Mouse (Mus musculus): Measurements from ENCODE around the gene Bglap3. TPM values are rescaled to one million over a fixed set of nuclear protein-coding genes. Genes with fewer than 3 reads are reported as not detected.
"Not testable (repeated sequence)": the region's sequence is repeated elsewhere in the genome, so short reads cannot be mapped to it uniquely, and the experiment has no call there.

Gene Bglap3
- total RNA-seq, 2 experiments from 2014 or later: not detected

GRCm38 (mm10) chr3:88376644-88377043 is 4.1 kb upstream of the Bglap3 start:
- not testable (repeated sequence) for DNase-seq

- DNase-seq: not testable (repeated sequence)
Observed at GRCm38 (mm10) chr3:88375750-88376626, 3.4 kb upstream of the Bglap3 start.

GRCm38 (mm10) chr3:88368511-88368910 is 4.0 kb downstream of the Bglap3 start:
- DNase-seq: peak; percentile 40

GRCm38 (mm10) chr3:88367517-88367916 is 5.0 kb downstream of the Bglap3 start:
- not testable (repeated sequence) for DNase-seq

GRCm38 (mm10) chr3:88366830-88367428 is 5.6 kb downstream of the Bglap3 start:
- DNase-seq: not testable (repeated sequence)

GRCm38 (mm10) chr3:88365705-88366361 is 6.7 kb downstream of the Bglap3 start:
- no peak for DNase-seq

- DNase-seq: peak; percentile 84
Observed at GRCm38 (mm10) chr3:88364337-88364736, 8.2 kb downstream of the Bglap3 start, which contains the start of gene Paqr6. TSS of gene Paqr6 (plus strand) at chr3:88364584.

GRCm38 (mm10) chr3:88363700-88364099 is 8.8 kb downstream of the Bglap3 start:
- no peak for DNase-seq

- no peak for DNase-seq
Observed at GRCm38 (mm10) chr3:88361612-88362313, 10.8 kb downstream of the Bglap3 start.

GRCm38 (mm10) chr3:88361096-88361495 is 11.4 kb downstream of the Bglap3 start:
- DNase-seq: no peak

GRCm38 (mm10) chr3:88359989-88360388 is 12.6 kb downstream of the Bglap3 start:
- no peak for DNase-seq

- DNase-seq: no peak
Observed at GRCm38 (mm10) chr3:88359584-88359983, 13.0 kb downstream of the Bglap3 start.

- no peak for DNase-seq
Observed at GRCm38 (mm10) chr3:88354396-88355165, 18.0 kb downstream of the Bglap3 start.

- no peak for DNase-seq
Observed at GRCm38 (mm10) chr3:88352907-88353306, 19.6 kb downstream of the Bglap3 start.

GRCm38 (mm10) chr3:88350732-88351131 is 21.8 kb downstream of the Bglap3 start:
- DNase-seq: no peak

- no peak for DNase-seq
Observed at GRCm38 (mm10) chr3:88339006-88339405, 33.5 kb downstream of the Bglap3 start.

GRCm38 (mm10) chr3:88338316-88338715 is 34.2 kb downstream of the Bglap3 start:
- DNase-seq: no peak

GRCm38 (mm10) chr3:88337367-88338020 is 35.0 kb downstream of the Bglap3 start:
- DNase-seq: no peak

- peak; percentile 98 for DNase-seq
Observed at GRCm38 (mm10) chr3:88336058-88337013, 36.2 kb downstream of the Bglap3 start, which contains the start of the genes Tmem79 and Smg5. TSS of gene Tmem79 (minus strand) at chr3:88336148. TSS of gene Smg5 (plus strand) at chr3:88336260.
